Mouse (Mus musculus) neutrophil, adult 5-6 weeks (primary cell): ENCODE results near the gene Atp2b1. TPM values are rescaled to one million over a fixed set of nuclear protein-coding genes. Genes with fewer than 3 reads are reported as not detected.

Source experiments
- ATAC-seq: fragments of 151-379, 151-347 bp; 2 replicates; pipeline ENCODE4 v1.8.0; 2017; ENCODE audit warnings: mild to moderate bottlenecking, moderate TSS enrichment; ENCODE audit not compliant: insufficient number of reproducible peaks, poor library complexity, low FRiP score, severe bottlenecking; ENCODE audit errors: extremely low read depth
- total RNA-seq: library from RNA; stranded (forward); fragments of 200-1000 nt; gene quantifications from 2 replicates; pipeline ENCODE4 v1.2.3, GENCODE M21; 2017

Gene Atp2b1
- 216 and 258 TPM in 2 replicates for total RNA-seq

DNA sequence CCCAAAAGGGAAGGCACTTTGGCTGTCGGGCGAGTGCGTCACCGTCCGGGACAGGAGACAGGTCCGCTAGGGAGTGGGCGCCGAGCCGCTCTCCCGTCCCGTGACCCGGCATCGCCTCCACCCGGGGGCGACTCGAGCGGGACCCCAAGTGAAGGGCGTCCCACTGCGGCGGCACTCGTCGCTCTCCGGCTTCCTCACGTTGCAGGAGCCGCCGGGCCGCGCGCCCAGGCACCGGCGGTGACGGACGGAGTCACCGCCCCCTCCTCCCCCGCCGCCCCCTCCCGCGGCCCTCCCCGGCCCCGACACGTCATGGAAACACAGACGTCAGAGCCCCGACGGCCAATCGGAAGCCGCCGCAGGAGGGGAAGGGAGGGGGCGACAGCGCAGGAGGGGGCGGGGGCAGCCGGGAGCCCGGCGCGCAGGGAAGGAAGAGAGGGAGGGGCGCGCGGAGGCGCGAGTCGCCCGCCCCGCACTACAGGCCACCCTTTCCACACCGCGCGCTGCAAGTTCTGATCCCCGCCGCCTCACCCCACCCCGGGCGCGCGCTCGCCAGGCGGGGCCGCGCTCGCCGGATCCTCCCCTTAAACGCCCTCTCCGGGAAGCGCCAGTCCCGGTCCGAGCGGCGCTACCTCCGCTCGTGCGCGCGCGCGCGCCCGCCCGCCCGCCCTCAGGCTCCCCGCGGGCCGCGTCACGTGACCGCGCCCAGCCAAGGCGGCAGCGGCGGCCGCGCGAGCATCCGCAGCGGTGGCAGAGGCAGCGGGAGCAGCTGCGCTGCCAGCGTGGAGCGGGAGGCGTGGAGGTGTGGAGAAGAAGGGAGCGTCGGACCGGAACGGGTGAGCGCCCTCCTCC, at the start of gene Atp2b1:
Gene Atp2b1, plus strand, starts transcription at position 446 of the 849 bp plus-strand sequence.
- peak; percentile 78 for ATAC-seq

- no peak for ATAC-seq
Observed at GRCm38 (mm10) chr10:98864851-98865250, 49.4 kb upstream of the Atp2b1 start.

- no peak for ATAC-seq
Observed at GRCm38 (mm10) chr10:98866836-98867370, 47.3 kb upstream of the Atp2b1 start.

DNA sequence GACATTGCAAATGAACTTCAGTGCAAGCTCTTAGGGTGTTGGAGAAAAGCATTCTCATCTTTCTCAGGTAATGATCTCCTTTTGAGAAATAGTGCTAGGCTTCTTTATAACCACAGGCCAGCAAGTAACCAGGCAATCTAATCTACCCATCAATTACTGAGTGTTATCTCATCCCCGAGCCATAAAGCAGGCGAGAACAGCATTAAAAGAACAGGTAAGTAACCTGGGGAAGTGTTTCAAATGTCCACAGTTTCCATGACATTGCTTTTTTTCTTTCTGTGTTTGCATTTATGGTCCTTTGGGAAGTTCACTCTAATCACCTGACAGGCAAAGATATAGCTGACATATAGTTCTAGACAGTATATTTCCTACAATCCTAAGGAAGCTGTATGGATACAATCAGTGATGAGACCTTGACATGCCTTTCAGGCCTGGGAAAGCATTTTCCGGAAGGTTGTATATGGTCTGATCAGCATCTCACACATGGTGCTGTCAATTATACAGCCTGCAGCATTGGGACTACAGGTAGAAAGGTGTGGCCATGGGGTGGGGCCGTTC, 45.8 kb upstream of the Atp2b1 start:
- ATAC-seq = no peak

DNA sequence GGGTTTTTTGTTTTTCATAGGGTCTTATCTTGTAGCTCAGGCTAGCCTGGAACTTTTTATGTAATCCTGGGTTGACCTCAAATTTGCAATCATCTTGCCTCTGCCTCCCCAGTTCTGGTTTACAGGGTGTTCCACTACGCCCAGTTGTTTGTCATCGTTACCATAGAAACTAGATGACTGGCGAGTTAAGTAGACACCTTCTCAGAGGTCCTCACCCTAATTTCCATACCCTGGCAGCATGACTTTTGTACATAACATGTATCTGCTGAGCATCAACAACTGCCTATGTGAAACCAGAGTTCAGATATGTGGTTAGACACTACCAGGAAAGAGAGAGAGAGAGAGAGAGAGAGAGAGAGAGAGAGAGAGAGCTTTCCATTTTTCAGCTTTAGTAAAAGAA, 36.4 kb upstream of the Atp2b1 start:
- peak; percentile 84 for ATAC-seq

DNA sequence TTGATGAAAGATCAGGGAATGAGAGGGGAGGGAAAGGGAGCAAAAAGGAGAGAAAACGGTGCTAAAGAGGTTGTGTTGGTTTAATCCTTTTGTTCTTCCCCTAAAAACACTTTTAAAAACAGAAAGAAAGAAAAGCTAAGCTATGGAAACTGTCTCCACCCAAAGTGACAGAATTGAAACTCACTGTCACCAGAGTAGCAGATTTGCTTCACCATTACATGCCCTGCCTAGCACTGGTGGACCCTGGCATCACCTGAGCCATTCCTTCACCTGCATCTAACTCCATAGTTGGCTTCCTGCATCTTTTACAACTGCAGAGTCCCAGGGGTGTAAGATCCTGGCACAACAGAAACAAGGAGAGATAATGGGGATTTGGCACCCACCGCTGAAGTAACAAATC, 35.6 kb upstream of the Atp2b1 start:
- no peak for ATAC-seq

- peak; percentile 53 for ATAC-seq
Observed at GRCm38 (mm10) chr10:98880057-98880456, 34.1 kb upstream of the Atp2b1 start.

DNA sequence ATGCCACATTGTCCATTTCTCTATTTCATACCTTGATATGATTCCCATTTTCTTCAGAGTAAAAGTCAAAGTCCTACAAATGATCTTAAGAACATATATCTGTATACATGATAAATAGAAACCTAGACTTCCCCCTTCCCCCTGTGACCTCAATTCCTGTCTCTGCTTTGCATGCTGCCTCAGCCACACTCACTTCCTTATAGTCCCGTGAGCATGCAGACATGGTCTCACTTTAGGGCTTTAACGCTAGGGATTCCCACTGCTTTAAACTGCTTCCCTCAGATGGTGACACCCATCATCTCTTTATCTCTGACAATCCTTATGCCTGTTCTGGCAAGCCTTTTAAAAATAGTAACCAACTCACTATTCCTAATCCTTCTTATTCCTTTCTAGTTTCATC, 33.5 kb upstream of the Atp2b1 start:
- peak; percentile 78 for ATAC-seq

GRCm38 (mm10) chr10:98881492-98881891, 32.7 kb upstream of the Atp2b1 start:
- ATAC-seq = no peak

DNA sequence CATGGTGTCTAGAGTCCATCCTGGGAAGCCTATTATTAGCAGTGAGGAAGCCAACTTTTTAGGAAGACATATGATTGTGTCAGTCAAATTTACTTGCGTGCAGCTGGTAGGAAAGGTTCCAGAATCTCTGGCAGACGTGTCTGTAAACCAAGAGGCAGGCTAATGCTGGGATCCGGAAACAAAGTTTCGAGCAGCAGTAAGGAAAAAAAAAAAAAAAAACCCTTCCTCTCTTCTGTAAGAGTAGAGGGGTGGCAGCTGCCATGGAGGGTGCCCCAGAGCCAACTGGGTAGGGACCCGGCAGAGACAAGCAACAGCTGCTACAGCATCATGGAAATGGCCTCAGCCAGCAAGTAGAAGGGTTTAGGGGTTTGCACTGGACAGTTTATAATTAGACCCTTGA, 31.6 kb upstream of the Atp2b1 start:
- no peak for ATAC-seq

GRCm38 (mm10) chr10:98884445-98884844, 29.8 kb upstream of the Atp2b1 start:
- no peak for ATAC-seq

DNA sequence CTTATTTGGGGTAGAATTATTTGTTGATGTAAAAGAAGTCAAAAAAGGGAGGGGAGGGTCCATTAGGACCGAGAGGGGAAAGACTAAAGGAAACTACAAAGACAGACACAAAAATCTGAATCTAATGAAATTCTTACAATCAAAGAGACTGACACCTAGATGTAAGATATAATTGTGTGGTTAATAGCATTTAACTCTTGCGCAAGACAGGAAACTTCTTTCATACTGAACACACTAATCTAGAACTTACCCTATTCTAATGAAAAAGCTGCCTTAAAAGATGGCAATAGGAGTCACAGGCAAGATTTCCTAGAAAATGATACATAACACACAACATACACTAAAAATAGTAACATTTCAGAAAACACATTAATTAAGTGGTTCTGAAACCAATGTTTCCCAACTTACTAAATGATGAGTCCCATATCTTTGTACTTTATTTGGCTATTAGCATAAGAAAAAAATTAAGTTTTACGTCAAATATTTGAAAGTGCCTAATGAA, 27.4 kb upstream of the Atp2b1 start:
- no peak for ATAC-seq

DNA sequence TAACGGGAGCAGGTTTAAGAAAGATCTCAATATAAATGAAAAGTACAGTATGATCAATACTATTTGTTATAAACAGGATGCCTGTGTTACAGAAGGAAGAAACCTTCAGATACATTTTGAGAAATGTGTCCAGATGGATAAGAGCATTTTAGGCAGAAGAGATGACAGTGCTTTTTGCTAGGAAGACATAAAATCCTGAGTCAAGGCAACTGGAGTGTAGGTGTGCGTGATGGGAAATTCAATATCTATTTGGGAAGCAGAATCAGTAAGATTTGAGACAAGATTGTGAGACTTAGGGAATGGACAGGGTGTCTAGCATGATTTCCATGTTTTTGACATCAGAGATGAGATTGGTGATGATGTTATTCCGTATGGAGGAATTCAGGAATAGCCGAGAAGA, 22.8 kb upstream of the Atp2b1 start:
- no peak for ATAC-seq

DNA sequence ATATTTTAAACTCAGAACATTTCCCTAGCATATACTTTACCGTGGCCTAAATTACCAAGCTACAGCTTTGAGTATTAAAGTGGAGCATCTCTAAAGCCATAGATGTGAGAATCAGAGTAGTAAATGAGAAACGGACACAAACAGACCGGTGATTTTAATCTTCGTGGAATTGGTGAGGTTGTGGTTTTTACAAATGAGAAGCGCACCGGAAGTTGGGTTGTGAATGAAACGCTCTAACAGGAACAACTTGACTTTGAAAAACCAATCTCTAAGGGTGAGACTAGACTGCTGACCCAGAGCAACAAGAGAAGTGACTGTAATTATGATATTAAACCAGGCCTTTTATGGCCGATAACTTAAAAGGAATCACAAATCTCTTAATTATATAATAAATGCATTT, 16.7 kb upstream of the Atp2b1 start:
- ATAC-seq = no peak

GRCm38 (mm10) chr10:98897913-98898748, 16.1 kb upstream of the Atp2b1 start:
- peak; percentile 95 for ATAC-seq

GRCm38 (mm10) chr10:98901533-98901932, 12.7 kb upstream of the Atp2b1 start:
- no peak for ATAC-seq

GRCm38 (mm10) chr10:98905987-98906386, 8.2 kb upstream of the Atp2b1 start:
- peak; percentile 35; the same call in 1 of the 2 replicates for ATAC-seq

DNA sequence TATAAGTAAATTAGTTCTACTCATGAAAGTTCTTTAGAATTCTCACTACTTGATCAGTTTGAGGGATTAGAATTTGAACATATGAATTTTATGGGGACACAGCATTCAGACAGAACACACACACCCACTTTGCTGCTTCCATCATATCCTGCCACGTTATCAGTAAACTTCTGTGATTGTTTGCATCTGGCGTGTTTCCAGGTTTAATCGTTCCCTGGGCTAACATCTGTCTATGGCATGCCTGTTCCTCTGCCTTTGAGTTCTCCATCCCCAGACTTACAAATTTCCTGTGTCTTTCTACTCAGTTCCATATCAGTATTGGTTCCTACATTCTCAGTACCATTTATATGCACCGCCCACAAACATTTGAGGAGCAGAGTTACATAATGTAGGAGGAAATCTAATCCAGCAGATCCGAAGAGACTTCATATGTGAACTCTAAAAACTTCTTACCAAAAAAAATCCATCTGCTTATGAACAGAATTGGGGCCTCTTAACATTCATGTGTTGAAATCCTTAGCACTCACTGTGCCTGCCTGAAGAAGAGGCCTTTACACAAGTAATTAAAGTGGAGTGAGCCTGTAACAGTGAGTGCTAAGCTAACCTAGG, 7.2 kb upstream of the Atp2b1 start:
- no peak for ATAC-seq

GRCm38 (mm10) chr10:98913610-98913960, 621 bp upstream of the Atp2b1 start:
- no peak for ATAC-seq
